Mouse (Mus musculus) hematopoietic stem cell, adult 5-6 weeks (primary cell): ENCODE measurements around the gene Epn2. TPM values are rescaled to one million over a fixed set of nuclear protein-coding genes. Genes with fewer than 3 reads are reported as not detected.
A peak's percentile ranks its signal among the peaks of the same experiment; 100 is the strongest.

Source experiments
- ATAC-seq, 2 experiments: fragments of 125-278 bp in 1 of 2; replicated peaks in 1 of 2; 2 replicates each; pipeline ENCODE4 v1.8.0; 2016 to 2017; ENCODE audit warnings: inconsistent platforms in 2 of 2, mild to moderate bottlenecking in 2 of 2, moderate number of reproducible peaks in 2 of 2, low read depth in 1 of 2, moderate TSS enrichment in 1 of 2; ENCODE audit not compliant: low FRiP score in 2 of 2, poor library complexity in 2 of 2, severe bottlenecking in 2 of 2, insufficient read depth in 1 of 2, low TSS enrichment in 1 of 2
- total RNA-seq: library from RNA; stranded (forward); fragments of 172-1452, 232-1000 nt; gene quantifications from 2 replicates; pipeline ENCODE4 v1.2.3, GENCODE M21; 2017

Gene Epn2
- total RNA-seq, 1 experiment from 2014 or later, result not detected

- no peak for ATAC-seq
Measured at GRCm38 (mm10) chr11:61485541-61486457, 93.7 kb downstream of the Epn2 start.

- no peak for ATAC-seq
Measured at GRCm38 (mm10) chr11:61484613-61485540, 94.6 kb downstream of the Epn2 start, which contains the start of gene Mfap4. TSS of gene Mfap4 (plus strand) at chr11:61485431.

DNA sequence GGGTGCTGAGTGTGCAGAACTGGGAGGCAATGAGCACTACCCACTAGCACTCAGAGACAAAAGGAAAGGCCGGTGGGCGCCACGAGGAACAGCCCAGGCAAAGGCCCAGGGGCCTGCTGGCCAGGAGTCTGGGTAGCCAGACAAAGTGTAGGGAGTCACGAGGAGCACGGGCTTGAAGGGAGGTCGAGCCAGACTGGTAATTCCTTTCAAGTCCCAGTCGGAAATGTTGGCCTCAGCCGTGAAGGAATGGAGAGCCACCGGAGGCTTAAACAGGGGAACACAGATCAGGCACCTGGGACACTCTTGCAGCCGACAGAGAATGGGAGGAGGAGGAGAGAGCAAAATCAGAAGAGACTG, 95.3 kb downstream of the Epn2 start:
- no peak for ATAC-seq

GRCm38 (mm10) chr11:61483226-61483845, 96.2 kb downstream of the Epn2 start:
- no peak; a peak in 1 of 4 replicates for ATAC-seq

GRCm38 (mm10) chr11:61481239-61482090, 98.0 kb downstream of the Epn2 start:
- peak in 1 of 2 experiments; percentile 29; a peak in 1 of 4 replicates for ATAC-seq

DNA sequence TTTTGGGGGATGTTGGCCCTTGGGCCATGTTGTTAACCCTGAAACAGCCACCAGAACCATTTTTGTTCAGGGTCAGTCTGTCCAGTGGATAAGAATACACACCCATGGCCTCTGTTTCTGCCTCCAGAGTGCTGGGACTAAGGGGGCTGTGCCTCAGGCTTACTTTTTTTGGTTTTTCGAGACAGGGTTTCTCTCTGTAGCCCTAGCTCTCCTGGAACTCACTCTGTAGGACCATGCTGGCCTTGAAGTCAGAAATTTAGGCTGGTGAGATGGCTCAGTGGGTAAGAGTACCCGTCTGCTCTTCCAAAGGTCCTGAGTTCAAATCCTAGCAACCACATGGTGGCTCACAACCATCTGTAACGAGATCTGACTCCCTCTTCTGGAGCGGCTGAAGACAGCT, 100.7 kb downstream of the Epn2 start:
- ATAC-seq, result no peak

GRCm38 (mm10) chr11:61477566-61478508, 101.7 kb downstream of the Epn2 start:
- no peak for ATAC-seq

DNA sequence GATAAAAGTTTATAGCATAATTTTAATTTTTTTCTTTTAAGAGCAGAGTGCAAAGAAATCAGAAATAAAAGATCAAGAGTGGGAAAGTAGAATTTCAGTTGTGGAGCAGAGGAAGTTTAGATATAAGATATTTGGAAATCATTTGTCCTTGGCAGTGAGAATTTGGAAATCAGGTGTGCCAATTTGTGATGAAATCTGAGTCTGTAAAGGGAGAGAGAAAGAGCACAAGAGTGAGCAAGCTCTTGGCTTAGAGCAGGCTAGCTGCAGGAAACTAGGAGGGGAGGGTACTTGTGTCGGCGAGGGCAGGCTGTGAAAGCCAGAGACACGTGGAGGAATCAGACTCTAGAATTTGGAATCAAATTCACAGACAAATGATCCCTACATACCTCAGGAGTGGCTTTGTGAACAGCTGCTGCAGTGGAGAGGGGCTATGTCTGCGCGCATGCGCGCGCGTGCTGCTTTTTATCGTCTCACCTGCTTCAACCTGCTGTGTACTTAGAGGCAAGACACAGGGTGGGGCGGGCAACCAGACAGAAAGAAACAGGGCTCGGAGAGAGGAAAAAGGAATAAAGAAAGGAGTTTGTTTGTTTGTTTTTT, 102.6 kb downstream of the Epn2 start:
- no peak for ATAC-seq

- ATAC-seq, result peak in 1 of 2 experiments; percentile 34; a peak in 1 of 4 replicates
Measured at GRCm38 (mm10) chr11:61473630-61474029, 105.9 kb downstream of the Epn2 start.

DNA sequence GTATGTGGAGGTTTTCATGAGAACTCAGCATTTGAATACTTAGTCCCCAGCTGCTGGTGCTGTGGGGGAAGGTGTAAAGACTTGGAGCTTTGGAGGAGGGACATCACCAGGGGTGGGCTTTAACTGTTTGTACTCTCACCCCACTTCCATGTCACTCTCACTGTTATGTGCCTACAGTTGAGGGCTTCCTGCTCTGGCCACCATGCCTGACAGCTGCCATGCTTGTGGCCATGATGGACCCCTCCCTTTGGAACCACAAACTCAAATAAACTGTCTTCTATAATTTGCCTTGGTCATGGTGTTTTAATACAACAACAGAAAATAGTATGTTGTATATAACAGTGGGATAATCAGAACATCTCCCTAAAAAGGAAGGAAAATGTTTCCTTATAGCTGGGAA, 108.6 kb downstream of the Epn2 start:
- no peak for ATAC-seq

DNA sequence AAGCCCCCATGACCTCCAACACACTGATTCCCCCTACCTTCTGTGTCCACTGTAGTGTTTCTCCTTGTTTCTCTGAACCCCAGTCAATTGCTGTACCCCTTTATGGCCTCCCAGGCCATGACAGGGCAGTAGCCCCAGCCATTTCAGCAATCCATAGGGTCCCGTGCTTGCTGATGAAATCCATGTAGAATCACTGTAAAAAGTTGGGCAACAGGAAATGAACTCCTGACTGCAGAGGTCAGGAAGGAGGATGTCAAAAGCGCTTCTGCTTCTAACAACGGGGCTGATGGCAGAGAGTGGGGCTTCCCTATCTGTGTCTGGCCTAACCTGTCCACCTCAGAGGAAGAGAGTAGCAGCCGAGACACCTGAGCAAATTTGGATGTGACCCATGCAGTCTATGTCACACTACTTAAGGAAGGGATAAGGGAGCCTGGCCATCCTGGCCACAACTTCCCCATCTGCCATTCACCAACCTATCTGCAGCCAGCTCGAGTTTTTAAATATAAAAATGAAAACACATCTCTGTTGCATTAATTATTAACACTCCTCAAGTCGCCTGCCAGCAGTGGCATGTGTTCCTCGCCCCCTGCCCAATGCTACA, 110.1 kb downstream of the Epn2 start:
- ATAC-seq, result peak; percentile 56 to 69

- ATAC-seq, result no peak
Measured at GRCm38 (mm10) chr11:61468534-61468933, 111.0 kb downstream of the Epn2 start.
